Mouse (Mus musculus) megakaryocyte, embryonic 14.5 days (primary cell): ENCODE measurements around the gene Tnnt3. TPM values are rescaled to one million over a fixed set of nuclear protein-coding genes. Genes with fewer than 3 reads are reported as not detected.

ENCODE experiments used
- H3K27me3 ChIP-seq: replicated peaks from 2 replicates; pipeline ENCODE3; 2012; ENCODE audit warnings: inconsistent platforms
- H3K36me3 ChIP-seq: replicated peaks from 2 replicates; pipeline ENCODE3; 2012; ENCODE audit warnings: low read length, inconsistent platforms, mixed read lengths
- H3K4me1 ChIP-seq: 2 replicates; pipeline ENCODE4 v1.6.1; 2012; ENCODE audit warnings: inconsistent platforms
- H3K4me3 ChIP-seq: replicated peaks from 2 replicates; pipeline ENCODE3; 2012; ENCODE audit warnings: moderate library complexity, mild to moderate bottlenecking, inconsistent platforms
- H3K9me3 ChIP-seq: 2 replicates; pipeline ENCODE4 v1.6.1; 2012; ENCODE audit warnings: inconsistent platforms
- FLI1 ChIP-seq: IDR thresholded peaks from 2 replicates; pipeline ENCODE4 v1.6.1; 2012; ENCODE audit warnings: low read length, inconsistent platforms, mixed read lengths
- GATA1 ChIP-seq: IDR thresholded peaks from 3 replicates; pipeline ENCODE4 v1.6.1; 2012; ENCODE audit warnings: mixed read lengths, low read length, inconsistent platforms, borderline replicate concordance
- polyA plus RNA-seq: library from polyadenylated mRNA; stranded (reverse); fragments of >175 nt; gene quantifications from 2 replicates; pipeline ENCODE4 v1.2.3, GENCODE M21; 2012; ENCODE audit warnings: low replicate concordance; ENCODE audit not compliant: insufficient read depth

The Tnnt3 gene
- polyA plus RNA-seq, 1 experiment, result not detected

- Histone ChIP-seq H3K36me3 (no peaks in the 10 kb centered on the region), H3K4me3 (no peak overlapping the region), H3K9me3 (no peaks in the 10 kb centered on the region), H3K4me1 (no peaks in the 10 kb centered on the region), H3K27me3 (peaks cover 48% of the 10 kb centered on the region)
- no peak for TF ChIP-seq FLI1
- no peak for TF ChIP-seq GATA1
Measured at GRCm38 (mm10) chr7:142549941-142550763, 51.5 kb downstream of the Tnnt3 start.

DNA sequence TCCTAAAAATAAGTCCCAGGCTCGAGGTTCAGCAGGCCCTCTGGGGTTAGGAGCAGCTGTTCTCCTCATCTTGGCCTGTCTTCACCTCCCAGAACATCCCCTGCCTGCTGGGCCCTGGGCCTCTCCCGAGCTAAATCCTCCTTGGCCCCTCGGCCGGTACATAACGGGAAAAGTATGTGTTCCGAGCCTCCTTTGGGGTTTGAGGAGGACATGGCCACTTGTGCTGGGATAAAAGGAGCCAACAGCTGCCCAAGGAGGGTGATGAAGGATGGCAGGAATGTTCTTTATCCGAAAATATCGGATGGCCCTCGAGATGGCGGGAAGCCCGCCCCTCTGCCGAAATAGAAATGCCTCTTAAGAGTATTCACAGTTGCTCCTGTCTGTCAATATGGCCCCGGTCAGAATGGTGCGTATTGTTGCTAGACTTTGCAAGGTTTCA, 52.3 kb downstream of the Tnnt3 start:
- Histone ChIP-seq H3K27me3 (peaks cover 55% of the 10 kb centered on the region), H3K36me3 (no peaks in the 10 kb centered on the region), H3K4me3 (no peak overlapping the region), H3K4me1 (no peaks in the 10 kb centered on the region), H3K9me3 (no peaks in the 10 kb centered on the region)
- TF ChIP-seq GATA1 (no peak), FLI1 (no peak)

- Histone ChIP-seq H3K4me3 (no peak overlapping the region), H3K27me3 (peaks cover 59% of the 10 kb centered on the region), H3K4me1 (no peaks in the 10 kb centered on the region), H3K9me3 (no peaks in the 10 kb centered on the region), H3K36me3 (no peaks in the 10 kb centered on the region)
- no peak for TF ChIP-seq FLI1
- no peak for TF ChIP-seq GATA1
Measured at GRCm38 (mm10) chr7:142551691-142552090, 53.1 kb downstream of the Tnnt3 start.

GRCm38 (mm10) chr7:142552591-142553416, 54.2 kb downstream of the Tnnt3 start:
- Histone ChIP-seq H3K4me1 (no peaks in the 10 kb centered on the region), H3K27me3 (peaks cover 62% of the 10 kb centered on the region), H3K36me3 (no peaks in the 10 kb centered on the region), H3K4me3 (no peak overlapping the region), H3K9me3 (no peaks in the 10 kb centered on the region)
- TF ChIP-seq GATA1 (no peak), FLI1 (no peak)

- Histone ChIP-seq H3K4me3 (no peak overlapping the region), H3K27me3 (peaks cover 64% of the 10 kb centered on the region), H3K9me3 (no peaks in the 10 kb centered on the region), H3K4me1 (no peaks in the 10 kb centered on the region), H3K36me3 (no peaks in the 10 kb centered on the region)
- no peak for TF ChIP-seq FLI1
- no peak for TF ChIP-seq GATA1
Measured at GRCm38 (mm10) chr7:142553417-142554335, 55.0 kb downstream of the Tnnt3 start.

- no peaks in the 10 kb centered on the region for H3K4me1 ChIP-seq
- no peak overlapping the region for H3K4me3 ChIP-seq
- no peaks in the 10 kb centered on the region for H3K9me3 ChIP-seq
- TF ChIP-seq FLI1 (no peak), GATA1 (no peak)
- peaks cover 68% of the 10 kb centered on the region for H3K27me3 ChIP-seq
- no peaks in the 10 kb centered on the region for H3K36me3 ChIP-seq
Measured at GRCm38 (mm10) chr7:142554625-142555024, 56.0 kb downstream of the Tnnt3 start.

GRCm38 (mm10) chr7:142555366-142556088, 56.9 kb downstream of the Tnnt3 start:
- peaks cover 64% of the 10 kb centered on the region for H3K27me3 ChIP-seq
- H3K4me1 ChIP-seq, result no peaks in the 10 kb centered on the region
- no peaks in the 10 kb centered on the region for H3K36me3 ChIP-seq
- no peak overlapping the region for H3K4me3 ChIP-seq
- TF ChIP-seq FLI1 (no peak), GATA1 (no peak)
- H3K9me3 ChIP-seq, result no peaks in the 10 kb centered on the region

GRCm38 (mm10) chr7:142556089-142556476, 57.4 kb downstream of the Tnnt3 start:
- Histone ChIP-seq H3K27me3 (peaks cover 58% of the 10 kb centered on the region), H3K4me1 (no peaks in the 10 kb centered on the region), H3K4me3 (no peak overlapping the region), H3K36me3 (no peaks in the 10 kb centered on the region), H3K9me3 (no peaks in the 10 kb centered on the region)
- TF ChIP-seq GATA1, result no peak
- TF ChIP-seq FLI1, result no peak

GRCm38 (mm10) chr7:142557696-142558095, 59.1 kb downstream of the Tnnt3 start:
- Histone ChIP-seq H3K36me3 (no peaks in the 10 kb centered on the region), H3K27me3 (peaks cover 67% of the 10 kb centered on the region), H3K4me3 (no peak overlapping the region), H3K4me1 (no peaks in the 10 kb centered on the region), H3K9me3 (no peaks in the 10 kb centered on the region)
- TF ChIP-seq FLI1 (no peak), GATA1 (no peak)
